Mouse (Mus musculus) layer of hippocampus, adult 11-12 months (tissue): ENCODE measurements around the gene Htr2c.
A peak's percentile ranks its signal among the peaks of the same experiment; 100 is the strongest.

Experiments
- DNase-seq: peaks from one replicate; pipeline ENCODE4 v3.0.0; 2022; ENCODE audit warnings: low spot score

The Htr2c gene

DNA sequence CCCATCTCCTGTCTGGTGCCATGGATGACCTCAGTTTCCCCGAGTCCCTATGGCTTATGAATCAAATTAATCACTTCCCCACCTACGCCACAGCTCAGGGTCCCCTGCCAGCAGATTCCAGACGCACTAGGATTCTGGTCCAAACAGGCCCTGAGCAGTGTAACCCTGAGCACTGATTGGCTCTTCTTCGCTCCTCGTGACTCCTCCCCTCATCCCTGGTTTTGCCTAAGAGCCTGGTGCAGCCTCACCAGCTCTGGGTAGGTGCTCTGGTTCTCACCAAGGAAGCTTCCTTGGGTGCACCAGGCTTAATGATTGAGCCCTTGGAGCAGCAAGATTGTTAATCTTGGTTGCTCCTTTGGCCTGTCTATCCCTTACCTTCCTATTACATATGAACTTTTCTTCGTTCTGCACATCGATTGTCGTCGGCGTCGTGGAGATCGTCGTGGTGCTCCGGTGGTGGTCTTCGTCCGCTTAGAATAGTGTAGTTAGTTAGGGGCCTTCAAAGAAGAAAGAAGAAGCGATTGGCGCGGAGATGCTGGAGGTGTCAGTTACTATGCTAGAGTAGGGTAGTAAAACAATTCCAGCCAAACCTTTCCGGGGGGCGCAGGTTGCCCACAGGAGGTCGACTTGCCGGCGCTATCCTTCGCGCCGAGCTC, at the start of gene Htr2c:
Gene Htr2c, plus strand, starts transcription at position 256 of the 656 bp plus-strand sequence.
- peak; percentile 9 for DNase-seq

DNA sequence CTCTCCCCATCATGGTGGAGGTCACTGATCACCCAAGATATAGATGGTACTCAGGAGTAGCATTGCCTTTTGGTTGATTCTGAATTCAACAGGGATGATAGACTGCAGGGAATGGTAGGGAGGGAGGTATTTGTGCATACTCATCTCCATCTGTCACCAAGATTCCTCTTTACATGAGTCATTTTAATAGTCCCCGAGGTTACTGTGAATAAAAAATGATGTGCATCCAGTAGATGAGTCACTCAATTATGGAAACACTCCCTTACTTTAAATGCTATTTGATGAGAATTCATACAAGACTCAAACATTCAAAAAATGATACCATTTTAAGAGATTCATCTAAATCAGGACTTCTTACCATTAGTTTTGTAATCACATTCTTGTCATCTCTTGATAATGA, 34.1 kb upstream of the Htr2c start:
- DNase-seq, result no peak

DNA sequence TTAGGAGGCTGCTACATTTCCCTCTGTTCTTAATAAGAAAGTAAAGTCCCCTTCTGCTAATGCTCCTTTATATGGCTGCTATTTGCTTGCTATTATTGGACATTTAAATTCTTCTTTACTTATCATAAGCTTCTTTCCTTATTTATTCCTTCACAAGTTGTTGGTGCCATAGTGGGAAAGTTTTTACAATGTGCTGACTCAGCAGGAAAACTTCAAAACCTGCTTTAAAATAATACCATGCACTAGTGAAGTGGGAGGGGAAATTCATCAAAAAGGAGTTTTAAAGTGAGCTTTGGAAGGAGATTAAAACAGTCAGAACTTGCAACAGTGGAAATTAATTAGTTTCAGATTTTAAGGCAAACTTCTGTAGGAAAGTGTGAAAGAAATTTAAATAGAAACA, 26.0 kb upstream of the Htr2c start:
- no peak for DNase-seq

DNA sequence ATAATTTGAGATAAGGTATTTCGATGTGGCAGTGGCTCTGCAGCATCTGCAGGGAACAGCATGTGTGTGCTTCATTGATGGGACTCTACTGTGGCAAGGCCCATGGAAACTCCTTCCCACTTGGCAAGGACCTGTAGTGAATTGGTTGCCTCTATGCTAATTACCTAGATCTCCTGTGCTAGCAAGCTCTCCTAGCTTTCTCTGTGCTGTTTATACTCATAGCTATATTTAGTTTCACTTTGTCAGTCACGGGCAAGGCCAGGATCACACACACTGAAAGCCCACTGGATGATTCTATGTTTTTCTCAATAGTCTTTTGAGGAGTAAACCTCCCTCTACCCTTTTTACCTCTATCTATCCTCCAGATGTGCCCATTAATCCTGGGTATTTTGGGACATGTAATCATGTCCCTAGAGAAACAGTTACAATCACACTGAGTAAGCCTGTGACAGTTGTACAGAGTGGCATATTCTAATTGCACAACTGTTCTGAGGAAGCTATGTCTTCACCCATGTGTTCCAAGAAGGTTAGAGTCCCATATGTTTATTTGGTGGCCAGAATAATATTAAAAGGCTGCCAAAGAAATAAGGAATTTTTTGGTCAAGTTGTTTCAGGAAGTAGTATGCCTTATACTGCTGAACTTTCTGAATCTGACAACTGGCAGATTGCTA, 16.0 kb upstream of the Htr2c start:
- no peak for DNase-seq

DNA sequence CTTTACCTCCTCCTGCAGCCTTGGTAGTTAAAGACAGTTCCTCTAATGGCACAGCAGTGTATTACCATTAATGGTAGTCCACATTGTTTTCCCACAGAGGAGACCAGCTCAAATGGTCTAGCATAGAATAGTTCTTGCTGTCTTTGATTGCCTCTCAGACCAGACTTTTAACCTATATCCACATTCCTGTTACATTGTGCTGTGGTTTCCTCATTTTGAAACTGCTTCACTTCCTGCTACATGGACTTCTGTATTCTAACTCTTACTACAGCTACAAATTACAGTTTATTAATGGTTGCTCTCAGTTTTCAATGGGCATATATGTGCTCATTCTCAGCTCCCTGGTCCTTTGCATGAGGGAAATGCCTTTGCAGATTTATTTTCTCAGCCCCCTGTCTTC, 15.3 kb upstream of the Htr2c start:
- no peak for DNase-seq

DNA sequence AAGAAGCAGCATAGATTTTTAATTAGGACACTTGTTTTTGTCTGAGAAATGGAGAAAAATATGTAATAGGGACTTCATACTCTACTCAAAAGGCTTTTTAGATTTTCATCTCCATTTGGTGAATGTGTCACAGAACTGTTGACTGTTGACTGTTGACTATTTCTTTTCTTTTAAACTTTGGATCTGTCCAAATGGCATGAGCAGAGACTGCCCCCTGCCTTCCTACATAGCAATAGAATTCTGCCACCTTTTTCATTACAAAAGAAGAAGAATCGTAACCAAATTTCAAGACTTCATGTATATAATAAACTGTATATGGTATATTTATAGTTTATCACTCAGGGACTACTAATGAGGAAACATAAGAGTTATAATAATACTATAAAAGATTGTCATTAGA, 3.7 kb upstream of the Htr2c start:
- no peak for DNase-seq

DNA sequence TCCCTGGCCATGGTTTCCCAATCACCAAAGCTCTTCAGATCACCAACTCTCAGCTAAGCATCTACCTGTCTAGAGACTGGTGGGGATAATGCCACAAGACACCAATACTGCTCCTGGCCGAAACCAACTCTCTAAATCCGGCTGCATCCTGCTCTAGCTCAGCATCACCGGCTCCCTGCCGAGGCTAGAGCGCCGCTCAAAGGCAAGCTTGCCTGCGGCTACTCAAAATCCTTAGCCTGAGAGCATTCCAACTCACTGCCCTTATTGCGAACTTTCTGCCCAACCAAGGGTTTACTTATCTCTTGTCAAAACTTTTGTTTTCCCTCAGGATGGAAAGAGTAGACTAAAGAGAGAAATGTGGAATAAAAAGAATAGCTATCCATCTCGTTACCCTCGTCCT, 2.4 kb upstream of the Htr2c start:
- DNase-seq, result no peak

DNA sequence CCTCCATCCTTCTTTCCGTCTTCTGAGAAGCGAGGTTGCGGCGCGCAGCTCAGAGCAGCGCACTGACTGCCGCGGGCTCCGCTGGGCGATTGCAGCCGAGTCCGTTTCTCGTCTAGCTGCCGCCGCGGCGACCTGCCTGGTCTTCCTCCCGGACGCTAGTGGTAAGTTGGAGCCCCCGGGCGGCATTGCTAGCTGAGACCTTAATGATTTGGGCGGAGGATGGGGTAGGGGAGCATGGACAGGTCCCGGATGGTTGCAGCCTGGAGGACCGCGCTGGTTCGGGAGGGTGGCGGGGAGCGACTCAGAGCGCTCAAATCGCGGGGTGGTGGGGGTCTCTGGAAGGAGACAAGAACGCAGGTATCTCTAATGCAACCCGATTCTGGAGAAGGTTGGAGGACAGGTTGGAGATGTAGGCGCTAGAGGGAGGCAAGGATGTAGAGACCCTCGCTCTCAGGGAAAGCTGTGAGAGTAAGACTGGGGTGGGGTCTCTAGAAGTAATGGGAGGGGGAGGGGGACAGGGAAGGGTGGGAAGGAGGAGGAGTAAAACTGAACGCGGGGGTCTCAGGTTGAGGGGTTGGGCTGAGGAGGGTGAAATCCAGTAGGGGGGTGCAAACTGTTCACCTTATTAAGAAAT, 718 bp downstream of the Htr2c start:
- no peak for DNase-seq

DNA sequence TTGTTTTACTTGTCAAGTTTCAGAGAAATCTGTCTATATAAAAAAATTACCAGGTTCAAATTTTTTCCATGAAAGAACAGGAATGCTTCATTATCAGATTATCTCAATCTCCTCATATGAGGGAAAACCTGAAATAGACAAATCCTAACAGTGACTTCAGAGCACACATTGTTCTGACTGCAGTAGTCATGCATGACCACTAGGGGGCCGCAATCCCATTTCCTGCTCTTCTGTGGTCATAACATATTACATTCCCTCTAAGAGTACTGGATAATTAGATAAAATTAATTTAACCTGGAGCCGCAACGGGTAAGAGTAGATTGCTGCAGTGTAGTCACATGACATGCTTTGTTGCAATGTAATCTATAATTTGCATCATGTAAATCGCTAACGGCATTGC, 17.6 kb downstream of the Htr2c start:
- DNase-seq, result no peak

DNA sequence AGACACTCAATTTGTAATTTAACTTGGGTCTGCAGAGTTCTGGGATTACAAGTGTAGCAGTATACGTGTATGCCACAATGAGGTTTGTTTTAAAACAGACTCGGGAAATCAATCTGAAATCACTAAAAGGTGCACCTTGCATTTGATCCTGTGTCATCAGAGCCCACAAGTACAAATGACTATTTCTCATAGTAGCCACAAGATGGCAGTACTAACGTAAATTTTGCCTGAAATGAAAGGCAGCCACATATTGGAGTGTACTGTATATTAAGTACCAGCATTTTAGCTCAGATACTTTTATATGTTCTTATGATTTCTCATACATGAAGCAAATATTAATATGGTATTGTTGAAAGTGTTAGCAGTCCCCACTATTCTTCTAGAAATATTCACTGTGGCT, 93.4 kb downstream of the Htr2c start:
- DNase-seq, result no peak

DNA sequence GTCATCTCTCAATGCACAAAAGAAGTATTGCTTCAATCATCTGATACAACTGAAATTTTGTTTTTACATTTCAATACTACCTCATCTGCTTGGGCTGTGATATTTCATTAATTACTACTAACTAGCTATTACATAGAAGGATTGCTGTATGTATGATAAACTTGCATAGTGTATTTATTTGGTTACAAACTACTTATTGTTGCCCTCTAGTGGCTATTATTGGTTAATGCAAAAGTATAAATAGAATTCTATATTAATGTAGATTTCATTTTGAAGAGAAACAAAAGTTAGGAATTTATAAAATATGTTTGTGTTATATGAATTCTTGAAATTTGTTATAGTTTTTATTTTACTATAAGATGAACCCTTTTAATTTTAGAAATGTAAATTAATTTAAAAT, 109.3 kb downstream of the Htr2c start:
- DNase-seq, result no peak

DNA sequence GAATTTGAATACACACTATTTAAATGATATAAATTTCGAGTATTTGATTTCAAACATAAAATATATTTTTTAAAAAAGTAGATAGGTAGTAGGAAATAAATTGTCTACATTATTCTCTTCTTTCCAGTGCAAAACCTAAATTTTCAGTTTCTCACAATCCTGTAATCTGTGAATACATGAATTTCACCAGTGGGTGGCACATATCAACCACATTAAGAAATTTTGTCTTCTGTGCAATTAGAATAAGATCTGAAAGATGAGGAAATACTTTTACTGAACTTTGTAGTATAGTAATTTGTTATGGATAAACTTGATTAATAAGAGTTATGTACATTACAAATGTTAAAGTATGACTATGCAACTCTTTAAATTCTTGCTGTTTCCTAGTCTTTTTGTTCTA, 156.8 kb downstream of the Htr2c start:
- DNase-seq, result no peak

DNA sequence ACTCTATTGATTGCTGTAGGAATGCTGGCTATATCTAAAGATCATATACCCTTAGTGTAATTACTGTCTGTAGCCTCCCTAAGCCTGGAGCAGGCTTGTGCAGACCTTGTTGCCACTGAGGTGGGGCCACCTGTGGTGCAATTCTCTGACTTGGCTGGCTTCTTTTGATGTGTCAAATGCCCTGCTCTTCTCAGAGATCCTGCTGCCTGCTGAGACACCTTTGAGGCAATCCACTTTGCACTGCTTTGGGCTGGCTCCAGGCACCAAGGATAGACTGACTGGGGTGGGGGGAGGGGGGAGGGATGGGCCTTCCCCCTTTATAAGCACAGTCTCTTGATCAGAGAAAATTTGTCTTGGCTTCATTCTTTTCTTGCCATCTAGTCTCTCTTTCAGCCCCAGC, 252.9 kb downstream of the Htr2c start:
- no peak for DNase-seq

DNA sequence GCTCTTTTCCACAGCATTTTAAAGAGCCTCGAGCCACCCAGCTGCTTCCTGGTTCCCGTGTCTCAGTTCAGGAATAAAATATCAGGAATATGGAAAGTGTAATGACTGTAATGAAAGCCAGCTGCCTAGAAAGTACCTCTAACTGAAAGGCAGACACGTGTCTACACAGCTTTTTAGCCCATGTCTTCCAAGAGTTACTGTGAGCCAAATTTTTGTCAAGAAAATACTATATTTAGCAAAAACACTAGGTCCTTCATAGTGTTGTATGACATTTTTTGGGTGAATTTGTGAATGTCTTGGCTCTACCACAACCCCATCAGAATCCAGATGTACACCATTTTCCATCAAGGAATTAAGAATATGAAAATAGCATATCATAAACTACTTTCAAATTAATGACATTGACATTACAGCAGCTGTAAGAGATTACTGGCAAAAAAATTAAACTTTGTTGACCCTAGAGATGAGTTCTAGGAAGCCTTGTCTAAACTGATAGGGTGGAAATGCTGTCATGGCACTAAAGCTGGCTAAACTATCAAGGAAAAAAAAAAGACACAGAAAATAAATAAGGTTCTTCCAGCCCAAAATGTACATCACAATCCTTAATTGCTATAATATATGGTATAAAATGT, 255.2 kb downstream of the Htr2c start:
- no peak for DNase-seq

DNA sequence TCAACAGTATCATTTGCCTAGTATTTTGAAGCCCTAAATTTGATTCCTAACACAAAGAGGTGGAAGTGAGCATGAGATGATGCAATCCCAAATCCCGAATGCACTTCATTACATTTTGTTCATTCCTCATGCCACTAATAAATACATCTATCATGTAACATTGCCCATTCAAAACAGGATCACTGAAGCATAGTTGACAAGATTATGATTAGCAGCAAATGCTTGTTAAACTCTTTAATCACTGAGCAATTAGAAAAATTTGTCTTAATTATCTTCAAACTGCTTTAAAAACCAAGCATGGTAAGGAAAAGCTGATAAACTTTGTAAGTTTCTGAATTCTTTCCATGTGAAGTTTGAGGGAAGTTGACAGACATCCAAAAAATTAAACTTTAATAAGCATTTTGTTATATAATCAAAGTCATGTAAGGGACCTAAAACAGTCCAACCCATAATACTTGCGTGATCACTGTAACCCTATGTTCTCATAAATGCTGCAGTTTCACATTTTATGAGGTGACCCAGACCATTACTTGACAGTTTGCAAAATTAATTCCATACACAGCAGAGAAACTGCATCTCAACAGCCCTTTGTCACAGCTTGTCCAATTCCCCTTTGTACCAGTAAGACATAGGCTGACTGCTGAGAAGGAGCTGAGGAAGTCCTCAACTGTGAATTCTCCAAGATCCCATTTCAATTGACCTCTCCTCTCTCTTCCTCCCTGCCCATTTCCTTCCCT, 276.7 kb downstream of the Htr2c start:
- no peak for DNase-seq
